Mouse (Mus musculus): ENCODE measurements around the gene Dspp.

DNA sequence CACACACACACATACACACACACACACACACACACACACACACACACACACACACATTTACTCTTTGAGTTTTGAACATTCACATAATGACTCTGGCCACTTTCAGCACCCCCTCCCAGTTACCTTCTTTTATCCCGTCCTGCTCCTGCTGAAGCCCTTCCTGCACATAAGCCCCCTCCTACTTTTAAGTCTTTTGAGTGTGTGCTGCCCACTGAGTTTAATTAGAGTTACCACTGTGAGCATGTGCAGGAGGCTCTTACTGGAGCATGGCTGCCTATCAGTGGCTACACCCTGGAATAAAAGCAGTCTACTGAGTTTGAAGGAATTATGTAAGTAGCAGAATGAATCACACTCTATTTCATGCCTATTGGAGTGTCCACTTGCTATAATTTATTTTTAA lies 58.0 kb downstream of the Dspp start:
- TF ChIP-seq POLR2A (IDR thresholded peaks at IDR 0.05; ENCODE audit: insufficient read depth, low read depth, low read length) (no peak), CTCF (IDR thresholded peaks at IDR 0.05) (no peak)
